ENCODE assay signal across 8 mouse cellular contexts in genomic region chr11:89100403-89100802, GRCm38 (mm10). TPM values are rescaled to one million over a fixed set of nuclear protein-coding genes. Genes with fewer than 3 reads are reported as not detected.
A peak's percentile ranks its signal among the peaks of the same experiment; 100 is the strongest.
DNase-seq lines count a peak whose midpoint lies in the region; ATAC-seq and TF ChIP-seq lines count a peak whose summit lies in the region.

No protein-coding gene starts in this region.

- DNase-seq in ES-E14 (ENCODE audit: low read depth, low spot score): peak; percentile 87
- DNase-seq in cerebellum, adult 11-12 months: peak; percentile 77
- peak; percentile 75 for DNase-seq in heart, postnatal 25 days (ENCODE audit: low spot score)
- DNase-seq in layer of hippocampus, adult 11-12 months (ENCODE audit: low spot score): peak; percentile 80
- DNase-seq in liver, postnatal 0 days: peak; percentile 87
- DNase-seq in telencephalon, adult 2 months (ENCODE audit: low read depth, low spot score): peak; percentile 33

- H3K27me3 ChIP-seq in forebrain, embryonic 15.5 days: no peaks in the 10 kb centered on the region
- no peaks in the 10 kb centered on the region for H3K27me3 ChIP-seq in liver, postnatal 0 days (ENCODE audit: insufficient read depth, low read length)
- no peaks in the 10 kb centered on the region; the same call in 1 of the 2 replicates for H3K27me3 ChIP-seq in neural tube, embryonic 13.5 days

- in situ Hi-C loops in ES-E14 (cut with MboI; ENCODE audit: low sequenced_read_pairs in 2 of 2, unreplicated experiment in 2 of 2): no loop called here

- peak; percentile 99 for TF ChIP-seq CTCF in liver, postnatal 0 days (IDR thresholded peaks at IDR 0.05; ENCODE audit: low read depth)

- no peak overlapping the region for H3K9ac ChIP-seq in ES-E14 (ENCODE audit: insufficient read depth, low read depth, low read length, poor library complexity, severe bottlenecking)
- peak overlapping the region; percentile 29; the same call in 1 of the 2 replicates for H3K9ac ChIP-seq in forebrain, embryonic 15.5 days (replicated peaks)
- H3K9ac ChIP-seq in liver, postnatal 0 days (replicated peaks): peak overlapping the region; percentile 50; the same call in 1 of the 2 replicates
- peak overlapping the region; percentile 62; the same call in 1 of the 2 replicates for H3K9ac ChIP-seq in neural tube, embryonic 13.5 days

- TF ChIP-seq EP300 in liver, postnatal 0 days (IDR thresholded peaks at IDR 0.05; ENCODE audit: low read depth): no peak

- H3K36me3 ChIP-seq in ES-E14 (ENCODE audit: control insufficient read depth, insufficient read depth, low read length, poor library complexity, severe bottlenecking): no peaks in the 10 kb centered on the region
- no peaks in the 10 kb centered on the region for H3K36me3 ChIP-seq in forebrain, embryonic 15.5 days
- no peaks in the 10 kb centered on the region for H3K36me3 ChIP-seq in liver, postnatal 0 days (replicated peaks; ENCODE audit: insufficient read depth, low read length)
- no peaks in the 10 kb centered on the region for H3K36me3 ChIP-seq in neural tube, embryonic 13.5 days

- peak; percentile 87 for ATAC-seq in forebrain, embryonic 15.5 days (replicated peaks)
- ATAC-seq in liver, postnatal 0 days: peak; percentile 81
- ATAC-seq in neural tube, embryonic 13.5 days (ENCODE audit: low read depth): peak; percentile 89

- 2% methylated on average over 9 of the region's 9 CpGs for WGBS in forebrain, embryonic 15.5 days
- 1% methylated on average over 9 of the region's 9 CpGs for WGBS in liver, postnatal 0 days (ENCODE audit: insufficient replicate concordance)
- WGBS in neural tube, embryonic 13.5 days: 0% methylated on average over 9 of the region's 9 CpGs

- peak overlapping the region; percentile 44 for H3K4me2 ChIP-seq in forebrain, embryonic 15.5 days (replicated peaks)
- H3K4me2 ChIP-seq in liver, postnatal 0 days (ENCODE audit: low read depth, low read length): peak overlapping the region; percentile 75
- H3K4me2 ChIP-seq in neural tube, embryonic 13.5 days: peak overlapping the region; percentile 55

- intact Hi-C loops in heart, postnatal 25 days (cut with DNase I): loop anchor here (2.0 kb wide), 2 partner anchors 64 to 202 kb away; partner anchors contain the start of gene Nog

- peaks cover 0 to 7% of the 10 kb centered on the region in 2 experiments; a peak in 2 of 4 replicates for H3K4me1 ChIP-seq in ES-E14 (ENCODE audit: control insufficient read depth in 2 of 2, insufficient read depth in 2 of 2, low read length in 2 of 2, poor library complexity in 1 of 2)
- peaks cover 9% of the 10 kb centered on the region; the same call in 1 of the 2 replicates for H3K4me1 ChIP-seq in forebrain, embryonic 15.5 days
- peaks cover 8% of the 10 kb centered on the region; the same call in 1 of the 2 replicates for H3K4me1 ChIP-seq in liver, postnatal 0 days (ENCODE audit: insufficient read depth)
- peaks cover 7% of the 10 kb centered on the region for H3K4me1 ChIP-seq in neural tube, embryonic 13.5 days (replicated peaks)

- no peaks in the 10 kb centered on the region for H3K9me3 ChIP-seq in ES-E14 (ENCODE audit: control insufficient read depth, insufficient read depth, low read depth, low read length)
- no peaks in the 10 kb centered on the region for H3K9me3 ChIP-seq in forebrain, embryonic 15.5 days
- H3K9me3 ChIP-seq in liver, postnatal 0 days (ENCODE audit: low read length): no peaks in the 10 kb centered on the region
- no peaks in the 10 kb centered on the region for H3K9me3 ChIP-seq in neural tube, embryonic 13.5 days

- H3K27ac ChIP-seq in ES-E14 (ENCODE audit: insufficient read depth, low read depth, low read length, poor library complexity, severe bottlenecking): no peak overlapping the region
- no peak overlapping the region for H3K27ac ChIP-seq in forebrain, embryonic 15.5 days (replicated peaks)
- no peak overlapping the region for H3K27ac ChIP-seq in liver, postnatal 0 days (ENCODE audit: low read depth)
- H3K27ac ChIP-seq in neural tube, embryonic 13.5 days (replicated peaks): no peak overlapping the region

- H3K4me3 ChIP-seq in ES-E14 (ENCODE audit: insufficient read depth in 1 of 2, low read depth in 1 of 2, low read length in 2 of 2, poor library complexity in 1 of 2, severe bottlenecking in 1 of 2): no peak overlapping the region
- peak overlapping the region; percentile 26 for H3K4me3 ChIP-seq in forebrain, embryonic 15.5 days
- peak overlapping the region; percentile 50 for H3K4me3 ChIP-seq in liver, postnatal 0 days (ENCODE audit: low read depth, low read length)
- H3K4me3 ChIP-seq in neural tube, embryonic 13.5 days: peak overlapping the region; percentile 28; the same call in 1 of the 2 replicates

TF ChIP-seq in ES-E14, 5 proteins besides CTCF, POLR2A, EP300 and RAD21:
- TF ChIP-seq HCFC1 (IDR thresholded peaks at IDR 0.05; ENCODE audit: borderline replicate concordance, insufficient read depth, low read length) (peak; percentile 56; the same call in 1 of the 2 replicates), CHD2 (IDR thresholded peaks at IDR 0.05; ENCODE audit: low read depth, low read length) (no peak; the same call in 1 of the 2 replicates), ZC3H11A (IDR thresholded peaks at IDR 0.05; ENCODE audit: borderline replicate concordance, low read depth, low read length) (peak; percentile 87; the same call in 1 of the 2 replicates)
TF ChIP-seq in ES-E14: peak in this region for 2.

RNA-seq across cellular contexts. Expression of gene Gm525, which starts 26.8 kb away (rescaled TPM):
- total RNA-seq in ES-E14 (2012; rRNA removed): 3.6 and 5.9 TPM in 2 replicates
- not detected in 2 replicates for polyA plus RNA-seq in forebrain, embryonic 15.5 days (2015; fragmentation: Nextera tagmentation; extraction: Ambion mirVana)
- total RNA-seq in heart, postnatal 25 days (2021): not detected
- 0.31 and 0.39 TPM in 2 replicates for polyA plus RNA-seq in liver, postnatal 0 days (2015; fragmentation: Nextera tagmentation; extraction: Ambion mirVana)
- polyA plus RNA-seq in neural tube, embryonic 13.5 days (2015; fragmentation: Nextera tagmentation; extraction: Ambion mirVana): not detected in 2 replicates

RNA-seq across cellular contexts. Expression of gene Dgke, which starts 33.8 kb away (rescaled TPM):
- total RNA-seq in ES-E14 (2012; rRNA removed): 24.2 and 30.4 TPM in 2 replicates
- 16.2 and 16.8 TPM in 2 replicates for polyA plus RNA-seq in forebrain, embryonic 15.5 days (2015; fragmentation: Nextera tagmentation; extraction: Ambion mirVana)
- total RNA-seq in heart, postnatal 25 days (2021): 10 to 100 TPM in 1 of 2 experiments, 1 to 10 TPM in 1; 9.4 to 10.6 TPM
- 0.53 and 0.60 TPM in 2 replicates for polyA plus RNA-seq in liver, postnatal 0 days (2015; fragmentation: Nextera tagmentation; extraction: Ambion mirVana)
- 13.5 and 15.6 TPM in 2 replicates for polyA plus RNA-seq in neural tube, embryonic 13.5 days (2015; fragmentation: Nextera tagmentation; extraction: Ambion mirVana)

Comparison
In these comparisons a context has a peak if more than half of its experiments do, and no peak if none do; other contexts are left out.
1. DNase-seq: peak in every context shown above with its lines; median percentile 87 in ES-E14; 87 in liver, postnatal 0 days; 80 in layer of hippocampus, adult 11-12 months; 77 in cerebellum, adult 11-12 months; 75 in heart, postnatal 25 days; 33 in telencephalon, adult 2 months.
2. H3K4me3 ChIP-seq: peak in forebrain, embryonic 15.5 days (single experiment), liver, postnatal 0 days (single experiment) and neural tube, embryonic 13.5 days (single experiment); none in ES-E14 (0 of 2).
3. Peak in every context shown above with its lines, with median percentiles within 50 percentile points of each other: ATAC-seq and H3K4me2 ChIP-seq.